Mouse (Mus musculus) granulocyte monocyte progenitor cell, adult 5-6 weeks (primary cell): ENCODE results near the gene Ahdc1. TPM values are rescaled to one million over a fixed set of nuclear protein-coding genes. Genes with fewer than 3 reads are reported as not detected.
A peak's percentile ranks its signal among the peaks of the same experiment; 100 is the strongest.

ENCODE experiments used
- ATAC-seq: replicated peaks from 2 replicates; pipeline ENCODE4 v1.8.0; 2016; ENCODE audit warnings: mild to moderate bottlenecking, moderate TSS enrichment, inconsistent platforms; ENCODE audit not compliant: poor library complexity, severe bottlenecking
- total RNA-seq, 2 experiments: library from RNA; stranded (forward) in 1 of 2; stranded (reverse) in 1 of 2; fragments of 200-712, 200-1000 nt in 1 of 2; fragments of >200 nt in 1 of 2; fragmentation: Nextera tagmentation in 1 of 2; gene quantifications; 2 replicates each; pipeline ENCODE4 v1.2.3; 2014 to 2017

Ahdc1 gene
- total RNA-seq, 2 experiments from 2014 or later, result 0.93 to 1.3 TPM

DNA sequence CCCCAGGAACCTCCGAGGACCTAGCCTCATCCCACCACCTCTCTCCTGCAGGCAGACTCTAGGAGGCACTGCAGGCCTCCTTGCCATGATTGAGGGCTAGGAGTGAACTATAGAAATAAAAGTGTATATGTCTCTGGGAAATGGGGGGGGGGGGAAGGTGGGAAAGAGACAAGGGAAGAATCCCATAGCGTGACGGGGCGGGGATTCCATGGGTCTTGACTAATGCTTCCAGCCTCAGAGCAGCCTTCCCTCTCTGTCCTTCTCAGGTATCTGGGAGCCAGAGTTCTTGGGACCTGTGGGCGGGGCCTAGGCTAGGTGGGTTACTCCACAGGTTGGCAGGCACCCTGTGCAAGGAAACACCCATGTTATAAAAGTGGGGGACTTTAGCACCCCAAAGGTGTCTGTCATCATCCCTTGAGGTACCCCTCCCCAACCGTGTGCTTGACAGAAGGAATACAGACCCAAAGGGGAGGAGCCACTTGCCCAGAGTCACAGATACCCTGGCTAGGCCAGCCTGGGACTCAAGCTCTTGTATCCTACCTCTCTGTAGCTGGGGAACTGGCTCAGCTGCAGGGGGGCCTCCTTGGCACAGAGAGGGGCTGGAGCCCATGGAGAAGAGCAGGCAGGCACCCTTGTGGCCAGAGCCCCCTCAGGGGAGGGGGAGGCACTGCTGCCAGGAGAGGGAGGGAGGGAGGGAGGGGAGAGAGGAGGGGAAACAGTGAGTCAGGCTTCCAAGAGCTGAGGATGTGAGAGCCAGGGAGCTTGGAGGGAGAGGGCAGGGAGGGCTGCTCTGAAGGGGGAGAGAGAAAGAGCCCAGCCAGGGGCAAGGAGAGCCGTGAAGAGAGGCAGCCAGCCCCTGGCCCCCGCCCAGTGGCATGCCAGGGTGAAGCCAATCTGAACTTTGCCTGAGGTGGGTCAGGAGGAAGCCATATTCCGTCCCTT lies 4.9 kb downstream of the Ahdc1 start:
- no peak for ATAC-seq

DNA sequence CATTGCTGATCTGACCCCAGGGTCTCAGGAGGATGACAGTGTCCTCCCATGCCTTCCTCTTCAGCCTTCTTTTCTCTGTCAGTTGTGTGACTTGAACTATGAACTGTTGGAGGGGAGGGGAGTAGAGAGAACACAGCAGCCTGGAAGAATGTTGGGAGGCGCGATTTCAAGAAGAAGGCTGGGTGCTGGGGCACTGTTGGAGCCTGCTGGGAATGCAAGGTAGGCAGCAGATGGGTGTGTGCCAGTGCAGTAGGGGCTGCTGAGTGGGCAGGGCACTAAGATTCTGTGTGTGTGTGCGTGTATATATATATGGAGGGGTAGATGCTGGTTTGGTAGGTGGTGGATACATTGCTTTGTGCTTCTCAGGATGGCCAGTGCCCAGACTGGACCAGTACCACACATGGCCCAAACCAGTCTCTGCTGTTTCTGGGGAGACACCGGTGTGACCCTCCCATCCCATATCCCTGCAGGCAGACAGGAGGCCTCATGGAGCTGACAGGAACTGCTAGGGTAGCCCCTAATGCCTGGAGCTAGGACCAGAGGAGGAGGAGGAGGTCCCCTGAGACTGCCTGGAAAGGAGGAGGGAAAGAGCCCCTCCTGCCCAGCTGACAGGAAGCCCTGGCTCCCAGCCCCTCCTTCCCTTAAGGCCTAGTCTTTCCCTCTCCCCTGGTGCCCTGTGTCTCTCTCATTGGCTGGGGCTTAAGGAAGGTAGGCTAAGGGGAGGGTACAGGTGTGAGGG lies 5.8 kb downstream of the Ahdc1 start:
- ATAC-seq, result no peak

DNA sequence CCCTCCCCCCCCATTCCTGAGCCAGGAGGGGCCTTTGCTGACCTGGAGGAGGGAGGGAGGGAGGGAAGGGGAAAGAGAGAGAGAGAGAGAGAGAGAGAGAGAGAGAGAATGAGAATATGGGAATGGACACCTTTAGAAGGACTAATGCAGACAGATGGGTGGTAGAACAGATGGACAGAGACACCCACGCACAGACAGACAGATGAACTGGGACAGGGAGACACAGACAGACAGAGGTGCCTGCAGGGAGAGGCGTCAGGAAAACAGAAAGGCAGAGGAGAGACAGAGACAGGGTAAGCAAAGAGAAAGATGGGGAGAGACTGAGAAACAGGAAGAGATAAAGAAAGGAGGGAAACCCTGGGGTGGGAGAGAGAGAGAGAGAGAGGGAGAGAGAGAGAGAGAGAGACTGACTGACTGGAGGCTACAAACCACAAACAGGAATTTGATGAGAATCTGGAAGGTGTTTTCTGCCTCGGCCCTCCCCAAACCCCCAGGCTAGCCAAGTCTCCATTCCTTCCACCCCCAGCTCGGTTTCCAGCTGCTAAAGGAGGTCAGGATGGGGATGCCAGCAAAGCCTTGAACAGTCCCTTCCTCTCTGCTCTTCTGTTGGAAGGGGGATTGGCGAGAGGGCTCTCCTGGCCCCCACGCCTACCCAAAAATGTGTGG lies 6.7 kb downstream of the Ahdc1 start:
- ATAC-seq, result no peak

DNA sequence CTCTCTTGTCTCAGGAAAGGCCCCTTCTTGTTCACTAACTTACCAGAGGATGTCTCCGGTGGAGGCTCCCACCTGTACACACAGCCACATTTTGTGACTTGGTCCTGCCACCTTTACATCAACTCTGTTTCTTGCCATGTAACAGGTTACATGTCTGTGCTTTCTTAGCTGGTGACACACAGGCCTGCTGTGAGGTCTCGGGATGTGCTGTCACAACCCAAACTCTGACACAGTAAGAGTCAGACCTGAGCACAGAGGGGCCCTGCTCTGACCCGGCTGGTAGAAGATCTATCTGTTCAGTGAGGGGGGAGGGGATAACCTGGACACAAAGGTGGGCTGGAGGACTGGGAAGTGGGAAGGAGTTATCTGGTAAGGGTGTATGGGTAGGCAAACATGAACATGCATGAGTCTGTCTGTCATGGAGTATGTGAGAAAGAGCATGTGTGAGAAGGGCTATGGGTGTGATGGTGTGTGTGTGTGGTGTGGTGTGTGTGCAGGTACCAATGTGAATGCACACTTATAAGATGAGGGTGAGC lies 7.3 kb downstream of the Ahdc1 start:
- ATAC-seq, result no peak

DNA sequence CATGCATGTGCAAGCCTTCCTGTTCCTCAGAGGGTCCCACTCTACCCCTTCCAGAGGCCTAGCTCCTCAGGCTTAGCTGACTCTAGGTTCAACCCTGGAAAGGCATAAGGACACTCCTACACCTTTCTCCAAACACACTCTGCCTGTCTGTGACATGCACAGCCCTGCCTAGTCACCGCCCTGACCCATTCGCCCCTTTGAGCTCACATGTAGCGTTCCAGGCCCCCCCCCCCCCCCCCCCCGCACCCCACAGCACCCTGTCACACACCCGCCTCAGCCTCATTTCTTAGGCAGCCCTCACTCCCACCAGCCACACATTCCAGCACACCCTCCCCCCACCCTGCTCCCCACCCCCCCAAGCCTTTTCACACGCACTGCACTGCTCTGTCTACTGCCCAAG lies 9.7 kb downstream of the Ahdc1 start:
- ATAC-seq, result no peak

DNA sequence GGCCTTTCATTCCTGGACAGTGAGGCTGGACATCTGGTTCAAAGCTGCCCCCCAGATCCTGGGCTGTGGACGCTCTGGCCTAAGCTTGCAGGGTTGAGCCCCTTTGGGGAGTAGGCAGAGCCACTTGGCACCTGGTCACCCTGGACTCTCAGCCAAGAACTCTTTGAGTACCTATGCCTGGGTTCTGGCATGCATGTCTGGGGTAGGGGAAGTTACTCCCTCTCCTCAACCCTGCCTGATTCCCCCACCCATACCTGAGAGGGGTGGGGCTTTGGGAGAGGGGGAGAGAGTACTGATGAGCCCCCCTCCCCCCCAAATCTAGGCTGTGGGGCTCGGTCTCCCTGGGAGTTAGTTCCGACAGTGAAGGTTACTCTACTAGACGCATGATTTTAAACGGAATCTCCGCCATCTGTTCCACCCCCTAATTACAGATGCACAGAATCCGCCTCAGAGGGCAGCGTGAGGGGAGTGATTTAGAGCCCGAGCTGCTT lies 10.2 kb downstream of the Ahdc1 start:
- no peak for ATAC-seq

DNA sequence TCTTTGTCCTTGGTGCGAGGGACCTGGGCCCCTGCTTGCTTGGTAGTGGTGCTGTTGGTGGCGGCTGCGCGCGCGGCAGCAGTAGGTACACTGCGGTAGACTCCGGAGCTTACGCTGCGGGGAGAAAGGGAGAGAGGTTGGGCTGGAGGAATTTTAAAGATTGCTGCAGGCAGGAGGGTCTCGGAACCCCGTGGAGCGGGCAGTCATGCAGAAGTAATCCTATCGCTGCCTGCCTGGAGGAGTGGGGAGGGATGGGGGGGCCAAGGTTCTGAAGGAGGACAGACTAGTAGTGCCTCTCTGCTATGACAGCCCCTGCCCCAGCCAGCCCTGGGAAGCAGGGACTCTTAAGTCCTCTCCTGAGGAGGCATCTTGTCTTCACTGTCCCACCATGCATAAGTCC lies 11.2 kb downstream of the Ahdc1 start:
- ATAC-seq, result no peak

DNA sequence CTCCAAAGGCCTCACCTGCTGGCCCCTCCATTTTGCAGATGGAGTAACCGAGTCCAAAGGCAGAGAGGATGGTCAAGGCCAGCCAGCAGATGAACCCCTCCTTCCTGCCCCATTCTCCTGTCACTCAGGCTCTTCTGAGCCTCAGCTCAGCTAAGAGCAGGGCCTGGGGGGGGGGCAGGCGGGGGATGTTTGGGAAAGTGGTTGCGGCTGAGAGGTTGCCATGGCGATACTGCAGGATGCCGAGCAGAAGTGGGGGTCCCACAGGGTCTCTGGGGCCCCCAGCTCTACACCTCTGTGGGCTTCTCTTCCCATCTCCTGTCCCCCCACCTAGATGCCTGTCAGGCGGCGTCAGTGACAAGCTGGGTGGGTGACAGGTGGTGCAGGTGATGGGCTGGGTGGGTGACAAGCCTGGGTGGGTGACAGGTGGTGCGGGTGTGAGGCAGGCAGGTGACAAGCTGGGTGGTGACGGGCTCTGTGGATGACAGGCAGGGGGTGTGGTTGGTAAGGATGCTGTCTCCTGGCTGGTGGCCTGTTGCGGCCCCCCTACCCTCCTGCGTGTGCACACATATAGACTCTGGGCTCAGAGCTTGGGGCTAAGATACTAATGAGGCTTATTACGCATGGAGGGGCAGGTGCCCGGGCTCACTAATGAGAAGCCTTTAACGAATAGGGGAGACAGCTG lies 12.0 kb downstream of the Ahdc1 start:
- ATAC-seq, result no peak

DNA sequence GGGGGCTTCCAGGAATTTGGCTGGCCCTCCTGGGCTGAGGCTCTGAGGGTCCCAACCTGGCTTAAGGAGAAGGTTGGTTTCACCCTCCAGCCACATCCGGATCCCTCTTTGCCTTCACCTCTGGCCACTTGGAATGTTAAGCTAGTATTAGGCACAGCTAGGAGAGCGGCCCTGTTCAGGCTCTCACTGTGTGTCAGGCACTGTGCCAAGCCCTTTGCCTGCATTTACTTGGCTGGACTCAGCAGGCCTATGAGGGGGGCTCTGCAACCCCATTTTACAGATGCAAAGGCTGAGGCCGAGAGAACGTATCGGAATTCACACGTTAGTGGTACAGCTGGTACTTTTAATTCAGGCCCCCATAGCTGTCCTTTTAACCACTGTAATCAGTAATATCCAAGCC lies 12.6 kb downstream of the Ahdc1 start:
- ATAC-seq, result no peak

DNA sequence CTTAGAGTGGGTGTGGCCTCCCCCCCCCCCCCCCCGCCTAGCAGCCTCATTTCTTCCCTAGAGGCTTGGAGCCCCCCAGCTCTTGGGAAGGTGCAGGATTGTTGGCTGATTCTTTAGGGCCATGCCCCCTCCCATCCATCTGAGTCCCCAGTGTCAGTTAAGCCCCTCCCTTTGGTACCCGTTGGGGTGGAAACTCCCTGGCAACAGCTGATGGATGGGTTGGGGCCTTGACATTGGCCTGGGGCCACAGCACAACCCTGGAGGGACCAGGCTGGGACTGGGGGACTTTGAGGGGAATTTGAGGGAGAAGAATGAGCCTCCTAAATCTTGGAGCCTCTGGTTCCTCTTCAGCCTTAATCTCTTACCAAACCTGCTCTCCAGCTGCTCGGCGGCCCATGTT lies 13.3 kb downstream of the Ahdc1 start:
- no peak for ATAC-seq

DNA sequence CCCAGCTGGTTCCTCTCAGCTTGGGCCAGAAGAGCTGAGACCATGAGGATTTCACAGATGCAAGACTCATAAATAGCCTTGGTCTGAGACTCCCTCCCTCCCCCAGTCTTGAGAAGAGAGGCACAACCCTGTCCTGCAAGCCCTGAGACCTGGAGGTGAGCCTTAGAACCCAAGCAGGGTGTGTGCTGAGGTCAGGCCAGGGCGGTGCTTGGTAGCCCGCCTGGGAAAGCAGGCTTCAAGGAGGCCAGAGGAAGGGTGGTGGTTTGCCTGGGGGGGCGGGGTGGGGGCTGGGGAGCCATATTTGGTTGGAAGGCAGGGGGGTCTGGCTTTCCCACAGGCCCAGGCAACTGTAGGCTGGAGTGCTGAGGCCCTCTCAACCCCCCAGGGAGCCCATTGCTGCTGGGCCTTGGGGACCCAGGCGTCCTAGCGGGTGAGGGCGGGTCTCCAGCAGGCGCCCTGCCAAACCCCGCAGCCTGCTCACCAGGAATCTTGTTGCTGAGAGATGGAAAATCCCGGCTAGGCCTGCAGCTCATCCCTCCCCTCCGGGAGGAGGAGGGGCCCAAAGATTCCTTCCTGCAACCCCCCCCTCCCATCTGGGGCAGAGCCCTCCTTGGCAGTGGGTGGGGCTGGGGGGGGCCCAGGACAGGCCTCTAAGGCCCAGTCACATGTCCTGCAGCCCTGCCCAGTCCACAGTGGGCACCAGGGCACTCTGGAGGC lies 14.1 kb downstream of the Ahdc1 start:
- ATAC-seq, result no peak

DNA sequence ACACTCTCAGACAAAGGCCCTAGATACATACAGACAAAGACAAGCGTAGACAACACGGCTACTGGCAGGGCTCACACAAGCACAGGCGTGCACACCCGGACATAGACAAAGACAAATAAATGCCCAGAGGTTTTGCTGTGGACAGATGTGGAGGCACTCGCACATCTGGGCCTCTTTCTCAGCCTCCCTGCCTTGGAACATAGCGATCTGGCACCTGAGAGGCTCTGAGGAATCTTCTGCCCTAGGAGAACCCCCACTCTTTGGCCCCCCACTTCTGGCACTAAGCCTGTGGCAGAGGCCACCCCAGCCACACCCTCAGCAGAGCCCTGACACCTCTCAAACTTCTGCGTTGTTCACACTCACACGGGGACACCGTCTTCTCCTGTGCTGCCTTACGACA lies 15.2 kb downstream of the Ahdc1 start:
- ATAC-seq, result no peak

DNA sequence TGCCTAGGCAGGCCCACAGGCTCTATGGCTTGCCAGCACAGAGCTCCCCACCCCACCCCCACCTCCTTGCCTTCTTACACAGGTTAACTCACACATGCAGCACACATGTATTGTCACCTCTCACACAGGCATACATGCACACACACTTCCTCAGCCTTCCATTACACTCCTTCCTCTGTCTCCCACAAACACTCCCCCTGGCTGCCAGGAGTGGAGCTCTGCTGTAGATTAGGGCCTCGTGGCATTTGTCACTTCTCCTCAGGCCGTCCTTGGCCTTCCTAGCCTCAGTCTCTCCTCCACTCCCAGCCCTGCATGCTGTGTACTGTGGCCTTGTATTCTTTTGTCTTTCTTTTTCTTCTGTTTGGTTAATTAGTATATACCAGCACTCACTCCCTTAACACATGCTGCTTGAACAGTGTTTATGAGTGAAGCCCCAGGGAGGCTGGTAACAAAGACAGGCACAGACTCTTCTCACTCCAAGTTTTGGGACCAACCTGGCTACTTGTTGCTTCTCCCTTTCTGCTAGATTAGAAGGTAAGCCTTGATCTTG lies 15.8 kb downstream of the Ahdc1 start:
- 0 out of 2 replicates have a peak, but pooled peaks have one; percentile 33 for ATAC-seq

DNA sequence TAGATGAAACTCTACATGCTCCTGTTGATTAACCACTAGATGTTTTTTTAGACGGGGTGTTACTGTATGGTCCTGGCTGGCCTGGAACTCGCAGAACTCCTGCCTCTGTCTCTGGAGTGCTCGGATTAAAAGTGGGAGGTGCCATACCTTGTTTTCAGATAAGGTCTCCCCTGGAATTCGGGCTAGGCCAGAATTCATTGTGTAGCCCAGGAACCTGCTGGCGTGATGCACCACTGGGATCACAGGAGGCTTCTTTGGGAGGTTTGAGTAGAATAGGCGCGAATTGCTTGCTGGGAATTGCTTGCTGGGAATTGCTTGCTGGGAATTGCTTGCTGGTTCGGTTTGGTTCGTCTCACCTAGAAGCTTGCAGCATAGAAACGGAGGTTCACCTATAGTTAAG lies 16.7 kb downstream of the Ahdc1 start:
- ATAC-seq, result no peak

DNA sequence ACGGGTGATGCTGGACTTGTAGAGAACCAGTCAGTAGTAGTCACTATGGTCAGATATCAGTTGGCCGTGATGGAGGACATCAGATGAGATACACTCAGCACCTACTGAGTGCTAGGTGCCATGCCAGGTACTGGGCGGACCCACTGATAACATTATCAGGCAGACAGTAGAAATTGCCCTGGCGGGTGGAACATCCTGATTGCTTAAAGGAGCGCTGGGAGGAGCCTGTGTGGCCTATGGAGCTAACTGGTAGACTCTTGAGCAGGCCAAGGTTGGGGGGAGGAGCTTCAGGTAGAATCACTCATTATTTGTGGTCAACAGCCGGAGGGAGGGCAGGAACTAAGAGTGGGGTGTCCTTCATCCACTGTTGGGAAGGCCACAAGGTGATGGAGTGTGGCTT lies 17.1 kb downstream of the Ahdc1 start:
- ATAC-seq, result no peak

DNA sequence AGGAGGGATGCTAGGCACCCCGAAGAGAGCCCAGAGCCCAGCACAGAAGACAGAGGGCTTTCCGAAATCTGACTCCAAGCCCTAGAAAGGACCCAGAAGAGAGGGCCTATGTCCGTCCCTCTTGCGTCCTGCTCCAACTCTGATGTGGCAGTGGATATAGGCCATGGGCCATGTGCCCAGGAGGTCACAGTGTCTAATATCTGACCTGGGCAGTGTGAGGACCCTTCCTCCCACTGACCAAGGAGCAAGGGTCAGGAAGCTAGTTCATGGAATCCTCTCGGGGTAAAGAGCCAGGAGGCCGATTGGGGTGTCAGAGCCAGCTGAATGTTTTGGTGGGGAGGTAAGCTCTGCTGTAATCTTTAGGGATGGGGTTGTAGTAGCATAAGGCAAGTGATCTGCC lies 17.8 kb downstream of the Ahdc1 start:
- no peak for ATAC-seq

DNA sequence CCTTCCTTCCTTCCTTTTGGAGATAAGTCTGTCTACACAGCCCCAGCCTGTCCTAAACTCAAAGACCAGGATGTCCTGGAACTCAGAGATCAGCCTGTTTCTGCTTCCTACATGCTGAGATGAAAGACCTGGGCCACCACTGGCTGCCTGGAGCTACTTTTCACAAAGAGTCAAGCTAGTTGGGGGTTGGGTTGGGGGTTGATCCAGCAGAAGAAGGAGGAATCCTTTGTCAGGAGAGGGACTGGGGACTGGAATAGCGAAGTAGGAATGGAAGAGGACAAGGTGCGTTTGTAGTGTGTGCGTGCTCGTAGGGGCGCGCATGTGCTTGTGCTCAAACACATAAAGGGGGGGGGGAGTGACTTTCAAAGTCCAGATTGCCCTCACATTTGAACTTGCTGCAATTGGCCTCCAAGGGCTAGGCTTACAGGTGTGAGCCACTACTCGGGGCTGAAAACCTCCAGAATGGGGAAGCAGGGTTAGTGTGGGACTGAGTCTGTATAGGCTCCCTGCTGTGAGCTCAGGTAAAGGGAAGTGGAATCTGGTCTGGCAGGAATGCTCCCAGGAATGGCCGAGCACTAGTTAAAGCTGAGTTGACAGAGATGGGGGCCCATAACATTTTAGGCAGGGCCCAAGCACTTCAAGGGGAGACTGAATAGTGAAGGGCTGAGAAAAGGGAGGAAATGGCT lies 21.5 kb downstream of the Ahdc1 start:
- no peak for ATAC-seq

DNA sequence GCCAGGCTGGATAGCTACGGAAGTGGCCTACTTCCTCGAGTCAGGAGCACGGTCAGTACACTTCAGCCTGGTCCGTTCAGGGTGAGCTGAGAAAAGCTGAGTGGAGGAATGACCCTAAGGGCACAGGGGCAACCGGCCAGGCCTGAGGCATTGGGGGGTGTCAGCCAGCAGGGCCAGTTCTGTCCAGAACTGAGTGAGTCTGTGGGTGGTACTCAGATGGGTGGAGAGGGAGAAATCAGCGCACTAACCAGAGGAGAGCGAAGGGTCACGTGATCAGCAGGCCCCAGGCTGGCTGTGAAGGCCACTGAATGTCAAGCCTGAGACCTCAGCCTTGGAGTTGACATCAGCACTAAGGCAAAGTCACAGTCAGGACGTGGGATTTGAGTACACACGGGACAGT lies 23.4 kb downstream of the Ahdc1 start:
- ATAC-seq, result no peak

DNA sequence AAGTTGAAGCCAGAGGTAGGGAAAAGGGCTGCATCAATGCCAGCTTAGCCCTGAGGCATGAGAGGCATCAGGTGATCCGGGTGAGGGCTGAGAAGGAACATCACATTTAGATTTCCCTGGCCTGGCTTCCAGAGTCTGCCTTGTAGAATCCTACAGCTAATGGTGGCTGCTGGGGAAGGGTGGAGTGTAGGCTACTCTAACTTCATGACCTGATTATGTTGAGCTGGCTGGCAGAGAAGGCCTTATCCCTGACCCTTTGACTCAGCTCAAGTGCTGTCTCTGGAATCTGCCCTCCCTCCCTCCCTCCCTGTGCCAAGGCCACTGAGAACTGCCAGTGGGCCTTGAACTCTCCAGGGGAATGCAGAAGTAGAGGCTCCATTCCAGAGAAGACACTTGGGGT lies 24.4 kb downstream of the Ahdc1 start:
- ATAC-seq, result no peak
